Mouse (Mus musculus) neutrophil, adult 5-6 weeks (primary cell): ENCODE data around the gene Orai3. TPM values are rescaled to one million over a fixed set of nuclear protein-coding genes. Genes with fewer than 3 reads are reported as not detected.
"Not testable (repeated sequence)": the region's sequence is repeated elsewhere in the genome, so short reads cannot be mapped to it uniquely, and the experiment has no call there.

Experiments
- ATAC-seq: fragments of 151-379, 151-347 bp; 2 replicates; pipeline ENCODE4 v1.8.0; 2017; ENCODE audit warnings: mild to moderate bottlenecking, moderate TSS enrichment; ENCODE audit not compliant: insufficient number of reproducible peaks, poor library complexity, low FRiP score, severe bottlenecking; ENCODE audit errors: extremely low read depth
- total RNA-seq: library from RNA; stranded (forward); fragments of 200-1000 nt; gene quantifications from 2 replicates; pipeline ENCODE4 v1.2.3, GENCODE M21; 2017

Gene Orai3
- 35.7 and 42.8 TPM in 2 replicates for total RNA-seq

DNA sequence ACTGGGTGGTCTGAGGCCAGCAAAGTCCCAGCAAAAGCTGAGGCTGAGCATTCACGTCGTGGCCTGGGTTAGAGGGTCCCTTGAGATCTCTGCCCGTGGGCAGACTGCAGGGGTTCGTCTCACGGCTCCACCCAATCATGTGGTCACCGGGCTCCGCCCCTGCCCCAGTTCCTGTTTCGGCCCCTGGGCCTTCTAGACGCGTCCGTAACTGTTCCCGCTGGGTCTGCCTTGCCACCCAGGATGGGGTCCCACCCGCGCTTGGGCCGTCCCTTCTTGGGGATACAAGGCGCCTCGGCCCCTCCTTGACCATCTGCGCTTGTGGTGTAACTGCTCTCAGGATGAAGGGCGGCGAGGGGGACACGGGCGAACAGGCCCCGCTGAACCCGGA is at the start of gene Orai3:
Gene Orai3, plus strand, starts transcription at position 165 of the 388 bp plus-strand sequence.
- ATAC-seq = peak; percentile 73

GRCm38 (mm10) chr7:127725490-127725889 is 44.1 kb upstream of the Orai3 start:
- no peak for ATAC-seq

DNA sequence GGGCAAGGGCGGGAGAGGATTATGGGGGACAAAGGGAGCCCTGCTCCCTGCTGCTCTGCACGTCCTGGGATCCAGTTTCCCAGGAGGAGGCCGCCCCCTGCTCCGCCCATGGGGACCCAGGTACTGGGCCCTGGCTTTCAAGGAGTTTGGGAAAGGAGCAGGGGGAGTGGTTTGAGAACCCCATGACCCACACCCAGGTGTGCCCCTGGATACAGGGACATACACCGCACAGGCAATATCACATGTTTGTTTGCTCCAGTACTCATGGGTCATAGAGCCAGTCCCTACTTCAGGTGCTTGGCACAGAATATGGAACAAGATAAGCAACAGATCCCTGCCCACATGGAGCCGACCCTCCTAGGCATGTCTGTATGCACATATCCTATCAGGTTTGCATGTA is 43.7 kb upstream of the Orai3 start:
- no peak for ATAC-seq

DNA sequence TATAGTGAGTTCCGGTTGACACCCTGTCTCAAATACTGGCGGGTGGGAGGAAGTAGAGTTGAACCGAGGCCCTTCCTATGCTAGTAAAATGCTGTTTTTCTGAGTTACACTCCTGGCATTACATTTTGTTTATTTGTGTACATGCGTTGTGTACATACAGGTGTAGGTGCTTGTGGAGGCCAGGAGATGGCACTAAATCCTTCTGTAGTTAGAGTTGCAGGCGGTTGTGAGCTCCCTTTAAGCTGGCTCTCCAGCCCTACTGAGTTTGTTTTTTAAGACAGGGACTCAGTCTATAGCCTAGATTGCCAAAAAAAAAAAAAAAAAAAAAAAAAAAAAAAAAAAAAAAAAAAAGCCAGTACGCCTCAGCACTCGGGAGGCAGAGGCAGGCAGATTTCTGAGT is 41.7 kb upstream of the Orai3 start:
- no peak for ATAC-seq

DNA sequence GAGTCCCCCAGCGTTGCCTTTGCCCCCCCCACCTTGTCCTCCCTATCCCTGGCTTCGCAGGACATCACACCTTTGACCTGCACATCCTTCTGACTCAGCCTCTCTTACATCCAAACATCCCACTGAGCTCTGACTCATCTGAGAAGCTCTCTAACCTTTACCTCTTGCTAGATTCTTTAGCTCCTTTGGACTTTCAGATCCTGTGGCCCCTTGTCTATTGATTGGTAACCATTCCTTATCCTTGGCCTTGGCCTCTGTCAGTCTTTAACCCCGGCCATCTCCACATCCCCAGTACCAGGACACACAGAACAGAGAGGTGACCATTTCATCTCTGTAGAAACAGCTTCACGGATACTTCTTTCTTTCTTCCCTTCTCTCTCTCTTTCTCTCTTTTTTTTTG is 39.4 kb upstream of the Orai3 start:
- no peak for ATAC-seq

- ATAC-seq = not testable (repeated sequence)
Measured at GRCm38 (mm10) chr7:127732066-127732465, 37.5 kb upstream of the Orai3 start, which contains the start of gene Ctf2. TSS of gene Ctf2 (minus strand) at chr7:127732166.

GRCm38 (mm10) chr7:127744366-127745045 is 25.1 kb upstream of the Orai3 start, which contains the start of gene Fbxl19:
TSS of gene Fbxl19 (plus strand) at chr7:127744543.
- no peak for ATAC-seq

DNA sequence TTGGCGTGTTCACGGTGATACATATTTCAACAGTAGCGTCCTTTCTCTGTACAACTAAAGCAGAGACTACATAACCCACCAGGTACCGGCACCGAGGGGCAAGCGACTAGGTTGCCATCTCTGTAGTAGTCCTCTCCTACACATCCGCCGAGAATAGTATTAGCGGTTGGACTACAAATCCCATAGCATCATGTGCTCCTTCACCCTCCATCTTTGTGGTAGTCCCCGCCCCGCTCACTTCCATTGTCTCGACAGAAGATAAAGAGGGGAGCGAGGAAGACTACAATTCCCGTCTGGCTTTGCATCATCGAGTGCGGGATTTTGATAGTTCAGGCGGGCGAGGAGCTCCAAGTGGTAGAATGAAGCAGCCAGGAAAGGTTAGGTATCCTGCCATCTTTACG is 24.4 kb upstream of the Orai3 start:
- ATAC-seq = peak; percentile 87

GRCm38 (mm10) chr7:127745652-127746493 is 23.7 kb upstream of the Orai3 start:
- peak; percentile 58 for ATAC-seq

DNA sequence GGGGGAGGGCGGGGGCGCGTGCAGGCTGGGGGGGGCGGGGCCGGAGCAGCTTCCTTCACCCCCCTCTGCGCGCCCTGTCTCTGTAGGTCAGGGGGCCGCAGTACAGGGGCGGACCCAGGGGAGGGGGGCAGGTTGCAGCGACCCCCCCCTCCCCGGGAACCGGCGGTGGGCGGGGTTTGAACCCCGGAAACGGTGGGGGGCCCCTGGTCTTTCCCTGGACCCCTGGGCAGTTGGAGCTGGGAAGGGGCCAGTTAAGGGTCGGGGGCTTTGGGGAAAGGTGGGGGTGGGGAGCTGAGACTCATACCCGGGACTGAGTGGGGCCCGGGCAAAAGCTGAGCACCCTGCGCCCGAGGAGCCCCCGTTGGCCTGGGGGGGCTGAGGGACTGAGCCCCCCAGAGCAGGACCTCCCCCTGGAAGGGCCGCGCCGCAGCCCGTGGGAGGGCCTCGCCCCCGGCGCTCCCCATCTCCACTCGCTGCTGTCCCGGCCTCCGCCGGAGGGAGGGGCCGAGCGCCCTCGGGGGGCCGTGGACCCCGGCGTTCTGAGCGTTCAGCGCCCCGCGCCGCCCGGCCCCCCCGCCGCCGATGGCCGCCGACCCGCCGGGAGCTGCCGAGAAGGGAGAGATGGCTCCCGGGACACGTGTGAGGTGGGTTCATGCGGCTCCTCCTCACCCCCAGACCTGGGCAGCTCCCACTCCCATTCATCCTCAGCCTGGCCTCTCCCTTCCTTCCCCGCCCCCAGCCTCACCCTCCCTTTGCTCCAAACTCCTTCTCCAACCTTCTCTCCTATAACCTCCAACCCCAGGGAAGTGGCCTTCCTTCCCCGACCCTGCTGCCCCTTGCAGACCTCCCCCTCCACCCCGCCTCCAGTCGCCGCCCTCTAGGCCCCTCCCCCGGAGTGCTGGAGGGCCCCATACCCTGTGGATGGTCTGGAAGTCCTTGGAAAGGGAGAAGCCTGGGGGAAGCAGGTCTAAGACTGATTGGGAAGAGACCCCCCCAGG is 22.8 kb upstream of the Orai3 start:
- ATAC-seq = no peak

DNA sequence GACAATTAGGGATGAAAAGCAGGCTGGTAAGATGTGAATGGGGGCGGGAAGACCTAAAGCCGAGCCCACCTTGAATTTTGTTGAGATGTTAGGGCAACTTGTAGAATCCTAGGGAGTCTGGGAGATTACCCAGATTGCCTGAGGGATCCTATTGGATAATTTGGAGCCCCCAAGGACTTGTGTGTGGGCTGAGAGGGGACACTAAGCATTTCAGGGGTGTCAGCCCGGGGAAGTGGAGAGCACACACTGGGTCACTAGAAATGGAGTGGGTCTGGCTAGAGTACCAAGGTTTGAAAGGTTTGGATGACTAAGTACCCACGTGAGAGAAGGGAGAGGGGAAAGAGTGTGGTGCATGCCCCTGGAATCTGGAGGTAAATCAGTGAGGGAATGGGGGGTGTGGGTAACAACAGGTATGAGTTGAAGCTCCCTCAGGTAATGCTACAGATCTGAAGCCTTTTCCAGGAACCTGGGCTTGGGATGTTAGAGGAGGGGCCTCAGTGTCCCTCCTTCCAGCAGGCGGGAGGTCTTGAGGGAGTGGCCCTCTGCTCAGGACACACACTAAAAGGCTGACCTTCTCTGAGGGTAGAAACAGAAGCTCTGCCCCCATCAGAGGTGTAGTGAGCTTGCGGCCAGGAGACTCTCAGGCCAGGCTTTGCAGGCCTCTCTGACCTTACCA is 21.9 kb upstream of the Orai3 start:
- no peak for ATAC-seq

DNA sequence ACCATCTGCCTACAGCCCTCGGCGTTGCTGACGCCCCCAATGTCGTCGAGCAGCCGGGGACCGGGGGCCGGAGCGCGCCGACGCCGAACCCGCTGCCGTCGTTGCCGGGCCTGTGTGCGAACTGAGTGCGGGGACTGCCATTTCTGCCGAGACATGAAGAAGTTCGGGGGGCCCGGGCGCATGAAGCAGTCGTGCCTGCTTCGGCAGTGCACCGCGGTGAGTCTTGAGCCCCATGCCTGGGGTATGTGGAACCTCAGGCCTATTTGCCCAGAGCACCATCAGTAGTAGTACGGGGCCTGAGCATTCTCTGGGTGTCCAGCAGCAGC is 21.4 kb upstream of the Orai3 start:
- no peak for ATAC-seq

- ATAC-seq = no peak
Measured at GRCm38 (mm10) chr7:127750131-127751127, 19.2 kb upstream of the Orai3 start.

DNA sequence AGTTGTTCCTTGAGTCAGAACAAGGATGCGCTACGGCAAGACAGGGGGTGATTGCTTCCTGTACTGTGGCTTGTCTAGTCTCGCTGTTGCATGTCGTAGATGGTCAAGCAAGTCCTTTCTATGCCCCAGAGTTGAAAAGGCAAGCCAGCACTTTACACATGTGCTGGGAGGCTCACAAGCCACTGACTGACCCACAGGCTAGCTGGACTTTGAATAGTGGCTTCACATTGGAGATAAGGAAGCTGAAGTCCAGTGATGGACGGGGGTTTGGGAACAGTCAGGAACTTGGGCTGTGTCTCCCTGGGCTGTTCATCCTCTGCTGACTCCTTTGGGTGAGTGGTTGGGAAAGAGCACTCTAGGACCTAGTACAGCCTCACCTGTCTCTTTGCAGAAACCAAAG is 18.0 kb upstream of the Orai3 start:
- no peak for ATAC-seq

GRCm38 (mm10) chr7:127752069-127752468 is 17.5 kb upstream of the Orai3 start:
- no peak for ATAC-seq

DNA sequence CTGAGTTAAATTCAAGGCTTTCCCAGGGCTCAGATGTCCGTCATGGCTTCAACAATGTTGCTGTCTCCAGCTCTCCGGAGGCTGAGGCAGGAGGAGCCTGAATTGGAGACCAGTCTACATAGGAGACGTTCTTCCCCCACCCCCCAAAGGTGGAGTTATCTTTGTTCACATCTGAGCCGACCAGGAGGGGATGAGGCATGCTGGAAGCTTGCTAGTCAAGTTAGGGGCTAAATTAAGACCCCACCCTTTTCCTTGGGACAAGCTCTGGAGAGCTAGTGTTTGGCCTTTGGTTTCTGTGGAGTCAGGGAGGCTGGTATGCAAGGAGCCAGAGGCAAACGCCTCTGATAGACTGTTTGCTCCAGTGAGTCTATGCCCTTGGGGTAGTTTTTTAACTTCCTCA is 16.5 kb upstream of the Orai3 start:
- no peak for ATAC-seq

- ATAC-seq = no peak
Measured at GRCm38 (mm10) chr7:127753741-127754140, 15.9 kb upstream of the Orai3 start.

DNA sequence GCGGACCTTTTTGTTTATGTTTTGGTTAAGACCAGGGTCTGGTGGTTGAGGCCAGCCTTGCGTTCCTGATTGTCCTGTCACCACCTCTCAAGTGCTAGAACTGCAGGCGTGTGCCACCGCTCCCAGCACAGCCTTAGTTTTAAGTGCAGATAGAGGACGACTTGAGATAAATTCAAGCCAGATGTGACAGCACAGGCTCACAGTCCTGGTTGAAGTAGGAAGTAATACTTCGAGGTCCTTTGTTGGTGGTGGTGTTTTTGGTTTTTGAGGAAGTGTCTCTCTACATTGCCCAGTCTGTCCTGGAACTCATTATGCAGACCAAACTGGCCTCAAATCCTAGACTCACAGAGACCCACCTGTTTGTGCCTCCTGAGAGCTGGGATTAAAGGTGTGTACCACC is 9.9 kb upstream of the Orai3 start:
- no peak for ATAC-seq
